Mouse (Mus musculus) midbrain, postnatal 0 days (tissue): ENCODE data around the gene Mgarp. TPM values are rescaled to one million over a fixed set of nuclear protein-coding genes. Genes with fewer than 3 reads are reported as not detected.

Experiments used
- ATAC-seq: fragments of 200-750 bp; cut with Nextera tagmentation; 2 replicates; pipeline ENCODE4 v1.8.0; 2017; ENCODE audit warnings: moderate number of reproducible peaks, mild to moderate bottlenecking, moderate TSS enrichment, moderate library complexity; ENCODE audit not compliant: low FRiP score
- DNase-seq: peaks from one replicate; pipeline ENCODE4 v3.0.0-alpha.2; 2015; ENCODE audit warnings: low spot score
- H3K27ac ChIP-seq: fragments of 300-500 bp; sonication (generic); 2 replicates; pipeline ENCODE4 v1.5.1; 2014; ENCODE audit warnings: low read depth, mild to moderate bottlenecking, low read length, mixed read lengths
- H3K27me3 ChIP-seq: fragments of 300-500 bp; sonication (generic); 2 replicates; pipeline ENCODE4 v1.6.1; 2014; ENCODE audit warnings: low read length, control low read depth, mixed read lengths; ENCODE audit not compliant: insufficient read depth
- H3K36me3 ChIP-seq: fragments of 300-500 bp; sonication (generic); 2 replicates; pipeline ENCODE4 v1.6.1; 2014; ENCODE audit warnings: low read length, control low read depth, mixed read lengths; ENCODE audit not compliant: insufficient read depth
- H3K4me1 ChIP-seq: fragments of 300-500 bp; sonication (generic); 2 replicates; pipeline ENCODE4 v1.6.1; 2014; ENCODE audit warnings: mild to moderate bottlenecking, control low read depth, antibody characterized with exemption, low read length, mixed read lengths; ENCODE audit not compliant: insufficient read depth
- H3K4me2 ChIP-seq: fragments of 300-500 bp; sonication (generic); 2 replicates; pipeline ENCODE4 v1.6.1; 2014; ENCODE audit warnings: low read depth, mild to moderate bottlenecking, low read length, mixed read lengths; ENCODE audit not compliant: poor library complexity, severe bottlenecking
- H3K4me3 ChIP-seq: fragments of 300-500 bp; sonication (generic); 2 replicates; pipeline ENCODE4 v1.5.1; 2014; ENCODE audit warnings: low read depth, mild to moderate bottlenecking, low read length, moderate library complexity
- H3K9ac ChIP-seq: fragments of 300-500 bp; sonication (generic); replicated peaks from 2 replicates; pipeline ENCODE4 v1.6.1; 2014; ENCODE audit warnings: mild to moderate bottlenecking, low read length, moderate library complexity, mixed read lengths; ENCODE audit not compliant: poor library complexity, severe bottlenecking
- H3K9me3 ChIP-seq: fragments of 300-500 bp; sonication (generic); 2 replicates; pipeline ENCODE4 v1.6.1; 2016; ENCODE audit warnings: low read length, control low read depth
- CTCF ChIP-seq: IDR thresholded peaks from 2 replicates; pipeline ENCODE4 v1.5.1; 2016; ENCODE audit warnings: antibody characterized with exemption, mild to moderate bottlenecking
- WGBS: fragments of 180-500 bp; shearing (Covaris S2); extraction: QIAGEN DNeasy Blood & Tissue Kit; methylation state at CpG from one replicate; pipeline ENCODE4 v1.1.7; 2014; 5-methylcytosine and 5-hydroxymethylcytosine counted together
- polyA plus RNA-seq: library from polyadenylated mRNA; unstranded; fragments of >200 nt; fragmentation: Nextera tagmentation; extraction: Ambion mirVana; gene quantifications from 2 replicates; pipeline ENCODE4 v1.2.1, GENCODE M21; 2015
- total RNA-seq: library from RNA; depleted of rRNA; stranded (reverse); fragments of >200 nt; gene quantifications from 2 replicates; pipeline ENCODE4 v1.2.3, GENCODE M21; 2014

The Mgarp gene
- total and polyA plus RNA-seq, 2 experiments from 2014 or later, result 0.49 TPM

DNA sequence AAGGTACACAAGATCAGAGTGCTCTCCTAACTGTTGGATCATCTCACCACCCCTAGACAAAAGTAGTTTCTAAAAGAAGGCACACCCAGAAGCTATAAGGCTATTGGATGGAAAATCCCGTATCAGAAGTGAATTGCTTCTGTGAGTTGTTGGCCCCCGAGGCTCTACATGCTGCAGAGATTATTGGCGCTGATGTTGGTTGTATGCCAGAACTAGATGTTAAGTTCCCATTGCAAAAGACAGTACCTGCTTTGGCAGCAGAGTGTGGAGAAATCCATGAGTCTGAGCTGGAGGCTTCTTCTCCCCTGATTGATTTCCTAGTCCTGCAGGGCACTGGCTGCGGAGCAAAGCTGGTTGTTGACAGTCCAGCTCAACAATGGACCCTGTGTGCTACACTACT, 28.5 kb downstream of the Mgarp start:
- Histone ChIP-seq H3K4me1 (no peaks in the 10 kb centered on the region), H3K9me3 (no peaks in the 10 kb centered on the region)
- DNase-seq, result no peak

DNA sequence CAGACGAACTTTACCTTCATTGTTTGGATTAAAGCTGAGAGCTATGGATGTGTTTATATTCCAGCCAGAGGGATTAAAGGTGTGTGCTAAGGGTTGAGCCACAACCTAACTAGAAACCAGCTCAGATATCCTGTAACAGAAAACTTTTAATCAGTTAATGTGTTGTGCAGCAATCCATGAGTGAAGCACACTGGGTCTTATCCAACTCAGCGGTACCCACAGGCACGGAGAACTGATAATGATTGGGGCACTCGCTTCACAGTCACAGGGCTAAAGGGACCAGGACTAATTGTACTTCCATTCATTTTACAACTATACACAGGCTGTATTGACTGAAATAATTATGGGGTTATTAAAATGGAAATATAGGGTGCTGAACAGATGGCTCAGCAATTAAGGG, 29.6 kb downstream of the Mgarp start:
- 72% methylated on average over 4 of the region's 4 CpGs for WGBS
- Histone ChIP-seq H3K4me2 (no peak overlapping the region), H3K4me1 (no peaks in the 10 kb centered on the region), H3K9ac (no peak overlapping the region), H3K27me3 (no peaks in the 10 kb centered on the region), H3K4me3 (no peak overlapping the region), H3K9me3 (no peaks in the 10 kb centered on the region), H3K36me3 (no peaks in the 10 kb centered on the region), H3K27ac (no peak overlapping the region)
- ATAC-seq (no peak), DNase-seq (no peak)
- TF ChIP-seq CTCF, result no peak

More for the DNA sequence above, 28.5 kb downstream of the Mgarp start:
- ATAC-seq, result no peak
- Histone ChIP-seq H3K4me2 (no peak overlapping the region), H3K36me3 (no peaks in the 10 kb centered on the region), H3K4me3 (no peak overlapping the region), H3K27ac (no peak overlapping the region), H3K9ac (no peak overlapping the region), H3K27me3 (no peaks in the 10 kb centered on the region)
- 80% methylated on average over 4 of the region's 4 CpGs for WGBS
- no peak for TF ChIP-seq CTCF

DNA sequence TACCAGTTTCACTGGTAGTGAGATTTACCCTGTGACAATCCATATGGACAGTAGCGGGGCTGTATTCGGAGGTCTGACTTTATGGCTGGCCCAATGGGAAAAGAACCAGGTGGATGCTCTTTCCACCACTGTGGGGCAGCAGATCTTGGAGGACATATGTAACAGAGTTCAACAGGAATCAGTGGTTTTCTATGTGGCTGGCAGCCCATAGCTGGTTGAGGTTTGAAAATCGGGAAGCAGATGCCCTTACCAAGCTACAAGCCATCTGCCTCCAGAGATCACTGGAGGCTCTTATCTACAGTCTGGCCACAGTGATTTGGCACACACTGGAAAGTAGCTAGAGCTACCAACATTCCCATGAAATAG, 31.0 kb downstream of the Mgarp start:
- Histone ChIP-seq H3K9ac (0 out of 2 replicates have a peak overlapping the region, but pooled peaks have one; percentile 29), H3K4me2 (peak overlapping the region; percentile 68), H3K4me3 (peak overlapping the region; percentile 36), H3K9me3 (no peaks in the 10 kb centered on the region), H3K27me3 (no peaks in the 10 kb centered on the region; the same call in 1 of the 2 replicates), H3K4me1 (no peaks in the 10 kb centered on the region), H3K27ac (no peak overlapping the region), H3K36me3 (no peaks in the 10 kb centered on the region)
- TF ChIP-seq CTCF, result peak; percentile 5; the same call in 1 of the 2 replicates
- 9% methylated on average over 3 of the region's 3 CpGs for WGBS
- no peak for DNase-seq
- ATAC-seq, result no peak; the same call in 1 of the 2 replicates

DNA sequence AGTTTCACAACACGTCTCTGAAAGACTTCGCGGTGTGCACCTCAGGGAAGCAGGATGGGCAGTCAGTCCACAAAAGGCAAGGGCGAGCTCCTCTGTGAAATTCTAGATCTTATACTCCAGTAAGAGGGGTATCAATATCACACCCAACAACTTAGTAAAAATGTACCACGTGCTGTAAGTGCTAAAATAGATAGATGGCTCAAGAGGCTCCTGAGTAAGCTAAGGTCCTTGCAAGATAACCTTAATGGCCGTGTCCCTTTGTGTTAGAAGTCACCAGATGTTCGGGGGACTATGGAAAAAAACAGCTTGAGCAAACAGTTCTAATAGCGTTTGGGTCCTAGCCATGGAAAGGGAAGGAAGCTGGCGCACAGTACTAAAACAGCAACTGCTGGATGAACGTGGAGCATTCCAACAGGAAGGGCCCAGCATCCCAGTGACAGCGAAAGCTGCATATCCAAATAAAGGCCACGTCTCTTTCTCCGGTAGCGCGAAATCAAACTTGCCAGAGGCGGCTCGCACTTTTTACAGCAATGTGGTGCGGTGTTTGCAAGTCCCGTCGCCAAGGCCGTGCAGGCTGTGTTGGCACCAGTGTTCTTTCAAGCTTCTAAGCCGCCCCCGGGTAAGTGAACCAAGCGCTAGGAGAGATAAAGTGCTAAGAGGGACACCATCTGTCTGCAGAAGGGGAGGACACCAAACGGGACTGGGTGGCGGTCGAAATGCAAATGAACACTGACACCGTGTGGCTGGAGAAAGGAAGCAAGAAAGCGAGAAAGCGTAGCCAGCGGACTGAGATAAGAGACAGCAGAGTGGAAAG, 31.6 kb downstream of the Mgarp start:
- H3K4me3 ChIP-seq, result peak overlapping the region; percentile 36
- DNase-seq, result peak; percentile 91
- peak overlapping the region; percentile 68 for H3K4me2 ChIP-seq
- H3K36me3 ChIP-seq, result no peaks in the 10 kb centered on the region
- 7% methylated on average over 31 of the region's 31 CpGs for WGBS
- peak; percentile 80 for ATAC-seq
- no peaks in the 10 kb centered on the region for H3K9me3 ChIP-seq
- no peaks in the 10 kb centered on the region; the same call in 1 of the 2 replicates for H3K27me3 ChIP-seq
- peak; percentile 88 for TF ChIP-seq CTCF
- H3K27ac ChIP-seq, result no peak overlapping the region
- no peaks in the 10 kb centered on the region for H3K4me1 ChIP-seq
- H3K9ac ChIP-seq, result peak overlapping the region; percentile 29; the same call in 1 of the 2 replicates

DNA sequence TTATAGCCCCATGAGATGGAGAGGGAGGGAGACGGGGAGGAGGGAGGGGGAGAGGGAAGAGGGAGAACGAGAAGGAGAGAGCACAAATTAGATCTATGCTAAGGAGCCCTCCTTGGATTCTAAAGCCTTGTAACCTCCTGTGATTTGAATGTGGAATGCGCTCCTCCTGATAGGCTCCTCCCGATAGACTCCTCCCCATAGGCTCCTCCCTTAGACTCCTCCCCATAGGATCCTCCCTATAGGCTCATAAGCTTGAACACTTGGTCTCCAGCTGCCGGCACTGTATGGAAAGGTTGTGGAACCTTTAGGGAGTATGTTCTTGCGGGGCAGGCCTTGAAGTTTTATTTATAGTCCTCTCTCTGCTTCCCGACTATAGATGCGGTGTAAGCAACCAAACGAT, 35.5 kb downstream of the Mgarp start:
- H3K27me3 ChIP-seq, result peaks cover 5% of the 10 kb centered on the region; the same call in 1 of the 2 replicates
- ATAC-seq (no peak), DNase-seq (no peak)
- H3K4me2 ChIP-seq, result no peak overlapping the region
- TF ChIP-seq CTCF, result no peak
- no peaks in the 10 kb centered on the region for H3K36me3 ChIP-seq
- H3K4me3 ChIP-seq, result no peak overlapping the region
- no peaks in the 10 kb centered on the region for H3K9me3 ChIP-seq
- WGBS, result 21% methylated on average over 9 of the region's 9 CpGs
- H3K9ac ChIP-seq, result no peak overlapping the region
- no peak overlapping the region for H3K27ac ChIP-seq
- H3K4me1 ChIP-seq, result 0 out of 2 replicates have a peak, but pooled peaks cover 5% of the 10 kb centered on the region
